Mouse (Mus musculus) C2C12 (cell line): Measurements from ENCODE around the gene Trhde. TPM values are rescaled to one million over a fixed set of nuclear protein-coding genes. Genes with fewer than 3 reads are reported as not detected.
A peak's percentile ranks its signal among the peaks of the same experiment; 100 is the strongest.

Experiments used
- H3K27me3 ChIP-seq: one replicate; pipeline ENCODE4 v1.6.1; 2011; ENCODE audit not compliant: control insufficient read depth, insufficient read depth, insufficient read length
- H3K36me3 ChIP-seq: one replicate; pipeline ENCODE4 v1.6.1; 2011; ENCODE audit not compliant: control insufficient read depth, insufficient read depth
- H3K4me3 ChIP-seq: one replicate; pipeline ENCODE4 v1.5.1; 2011; ENCODE audit warnings: mild to moderate bottlenecking, control low read depth; ENCODE audit not compliant: poor library complexity, insufficient read depth, severe bottlenecking
- H3K79me2 ChIP-seq: one replicate; pipeline ENCODE4 v1.6.1; 2011; ENCODE audit not compliant: control insufficient read depth, insufficient read depth
- H3K79me3 ChIP-seq: one replicate; pipeline ENCODE4 v1.6.1; 2011; ENCODE audit warnings: low read depth, control low read depth
- H3ac ChIP-seq: one replicate; pipeline ENCODE3; 2011; ENCODE audit warnings: low read depth; ENCODE audit not compliant: control insufficient read depth, insufficient read length
- CEBPB ChIP-seq: IDR thresholded peaks from one replicate; pipeline ENCODE4 v1.6.1; 2011; ENCODE audit warnings: low read depth, mild to moderate bottlenecking, control low read depth, moderate library complexity
- CTCF ChIP-seq: IDR thresholded peaks from one replicate; pipeline ENCODE4 v1.5.1; 2011; ENCODE audit not compliant: control insufficient read depth, insufficient read depth, insufficient read length
- FOSL1 ChIP-seq: IDR thresholded peaks from one replicate; pipeline ENCODE4 v1.8.0; 2011; ENCODE audit warnings: mild to moderate bottlenecking, low read length; ENCODE audit not compliant: poor library complexity, insufficient read depth, severe bottlenecking
- MAX ChIP-seq: IDR thresholded peaks from one replicate; pipeline ENCODE4 v1.6.1; 2011; ENCODE audit warnings: mild to moderate bottlenecking, control low read depth
- MYOD1 ChIP-seq: IDR thresholded peaks from one replicate; pipeline ENCODE4 v1.6.1; 2011; ENCODE audit warnings: low read depth; ENCODE audit not compliant: control insufficient read depth, insufficient read length
- MYOG ChIP-seq: IDR thresholded peaks from one replicate; pipeline ENCODE4 v1.6.1; 2011; ENCODE audit not compliant: control insufficient read depth, insufficient read length; ENCODE audit errors: extremely low read depth
- USF1 ChIP-seq: IDR thresholded peaks from one replicate; pipeline ENCODE4 v1.6.1; 2011; ENCODE audit warnings: low read depth, mild to moderate bottlenecking, control low read depth, moderate library complexity
- long read RNA-seq, 2 experiments: library from polyadenylated mRNA; unstranded; transcript quantifications; one replicate each; pipeline ENCODE4 v2.0.0; 2019 to 2020
- polyA plus RNA-seq: library from polyadenylated mRNA; unstranded; fragments of >200 nt; fragmentation: generic; extraction: Trizol; gene quantifications from one replicate; pipeline ENCODE4 v1.2.1, GENCODE M21; 2012; ENCODE audit warnings: missing spikeins

Gene Trhde
- polyA plus RNA-seq = 0.43 TPM
- long read RNA-seq, experiment 1, partial matches to known transcripts = 0 of 2 reads
- long read RNA-seq, experiment 1, other reads (novel, unspliced or antisense) = 0 of 2 reads
- long read RNA-seq, experiment 2, full-length matches to known transcripts = 3 of 6 reads
- long read RNA-seq, experiment 2, partial matches to known transcripts = 0 of 6 reads
- long read RNA-seq, experiment 2, other reads (novel, unspliced or antisense) = 3 of 6 reads

GRCm38 (mm10) chr10:114802161-114802651, at the start of gene Trhde:
TSS of gene Trhde (minus strand) at chr10:114802307.
- H3K79me3 ChIP-seq = no peaks in the 10 kb centered on the region
- no peaks in the 10 kb centered on the region for H3K79me2 ChIP-seq
- no peaks in the 10 kb centered on the region for H3K36me3 ChIP-seq
- TF ChIP-seq CTCF = no peak
- TF ChIP-seq FOSL1 = no peak
- no peak for TF ChIP-seq MYOG
- TF ChIP-seq MAX = no peak
- no peak for TF ChIP-seq USF1
- TF ChIP-seq MYOD1 = no peak
- no peak for TF ChIP-seq CEBPB
- peak within 1 kb of the TSS; percentile 66 for H3ac ChIP-seq
- H3K27me3 ChIP-seq = peaks cover 4% of the 10 kb centered on the region
- peak within 1 kb of the TSS; percentile 18 for H3K4me3 ChIP-seq

DNA sequence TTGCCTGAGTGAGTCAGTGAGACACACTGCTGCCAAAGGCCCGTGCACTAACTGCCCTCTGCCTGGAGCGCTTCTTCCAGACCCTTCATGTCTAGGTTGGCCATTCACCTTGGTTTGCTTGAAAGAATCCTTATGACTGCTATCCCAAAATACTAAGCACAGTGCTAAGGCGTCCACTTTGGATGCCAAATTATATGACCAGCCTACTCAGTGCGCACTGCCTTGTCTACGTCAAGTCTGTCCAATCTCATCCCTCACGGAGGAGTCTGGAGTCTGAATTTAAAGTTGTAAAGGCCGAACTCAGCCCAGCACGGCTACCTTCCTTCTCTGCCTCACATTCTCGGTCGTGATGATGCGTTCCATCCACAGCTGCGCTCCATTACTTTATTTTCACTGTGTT, 39.9 kb upstream of the Trhde start:
- Histone ChIP-seq H3K36me3 (no peaks in the 10 kb centered on the region), H3K79me3 (no peaks in the 10 kb centered on the region), H3K79me2 (no peaks in the 10 kb centered on the region), H3K4me3 (no peak overlapping the region), H3ac (no peak overlapping the region), H3K27me3 (no peaks in the 10 kb centered on the region)
- TF ChIP-seq CEBPB (no peak), MYOD1 (no peak), USF1 (no peak), CTCF (no peak), MAX (no peak), FOSL1 (no peak), MYOG (no peak)

DNA sequence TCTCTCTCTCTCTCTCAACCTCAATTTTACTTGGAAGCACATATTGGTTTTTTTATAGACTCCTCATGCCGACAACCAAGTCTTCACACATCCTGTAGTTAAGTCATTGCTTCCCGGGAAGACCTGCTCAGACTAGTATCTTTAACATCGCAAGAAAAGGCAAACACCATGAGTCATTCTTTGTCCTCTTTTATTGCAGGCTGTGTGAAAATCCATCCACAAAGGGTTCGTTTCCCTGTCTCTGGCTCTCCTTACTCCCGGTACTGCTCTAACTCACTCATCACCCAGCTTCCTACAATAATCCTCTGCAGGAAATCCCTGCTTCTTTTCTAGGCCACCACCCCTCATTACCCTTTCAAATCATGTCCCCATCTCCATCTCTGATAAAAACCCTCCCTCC, 39.3 kb upstream of the Trhde start:
- no peak for TF ChIP-seq MYOD1
- TF ChIP-seq CEBPB = no peak
- TF ChIP-seq MAX = no peak
- no peak for TF ChIP-seq USF1
- TF ChIP-seq MYOG = no peak
- TF ChIP-seq FOSL1 = no peak
- no peak for TF ChIP-seq CTCF
- Histone ChIP-seq H3ac (no peak overlapping the region), H3K79me2 (no peaks in the 10 kb centered on the region), H3K4me3 (no peak overlapping the region), H3K27me3 (no peaks in the 10 kb centered on the region), H3K79me3 (no peaks in the 10 kb centered on the region), H3K36me3 (no peaks in the 10 kb centered on the region)

- TF ChIP-seq MYOG (no peak), CTCF (no peak), MYOD1 (no peak), USF1 (no peak), CEBPB (no peak), FOSL1 (no peak)
- no peaks in the 10 kb centered on the region for H3K27me3 ChIP-seq
Observed at GRCm38 (mm10) chr10:114831313-114831712, 29.2 kb upstream of the Trhde start.

DNA sequence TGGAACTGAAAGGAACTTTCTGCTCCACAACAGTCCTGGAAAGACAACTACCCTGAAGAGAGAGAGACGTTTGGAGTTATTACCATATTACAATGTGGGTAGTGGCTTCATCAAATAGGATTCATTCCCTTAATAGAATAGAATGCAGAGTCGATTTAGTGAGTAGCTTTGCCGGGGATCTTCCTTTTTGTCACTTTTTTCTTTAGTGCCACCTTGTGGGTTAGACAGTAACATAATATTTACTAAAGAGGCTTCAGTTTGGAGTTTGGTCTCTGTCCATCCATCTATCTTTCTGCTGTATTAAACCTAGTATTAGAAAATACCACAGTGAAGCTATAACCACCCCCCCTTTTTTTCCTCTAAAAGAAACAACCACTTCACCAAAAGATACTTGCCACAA, 6.7 kb upstream of the Trhde start:
- Histone ChIP-seq H3K79me3 (no peaks in the 10 kb centered on the region), H3K27me3 (no peaks in the 10 kb centered on the region), H3K36me3 (no peaks in the 10 kb centered on the region), H3K79me2 (no peaks in the 10 kb centered on the region), H3K4me3 (no peak overlapping the region), H3ac (no peak overlapping the region)
- TF ChIP-seq MYOD1 (no peak), MYOG (no peak), CTCF (no peak), CEBPB (no peak), FOSL1 (no peak), USF1 (no peak), MAX (no peak)

More at GRCm38 (mm10) chr10:114831313-114831712, 29.2 kb upstream of the Trhde start:
- H3ac ChIP-seq = no peak overlapping the region
- no peak overlapping the region for H3K4me3 ChIP-seq
- H3K36me3 ChIP-seq = no peaks in the 10 kb centered on the region
- no peaks in the 10 kb centered on the region for H3K79me2 ChIP-seq
- H3K79me3 ChIP-seq = no peaks in the 10 kb centered on the region
